Mouse (Mus musculus) bone marrow macrophage, adult 2 months (primary cell): ENCODE data around the gene Cpeb2. TPM values are rescaled to one million over a fixed set of nuclear protein-coding genes. Genes with fewer than 3 reads are reported as not detected.

Experiments
- H3K27ac ChIP-seq: 2 replicates; pipeline ENCODE4 v1.5.1; 2012; ENCODE audit warnings: low read depth, low read length; ENCODE audit not compliant: insufficient read depth
- H3K4me1 ChIP-seq: 2 replicates; pipeline ENCODE4 v1.6.1; 2012; ENCODE audit warnings: low read length; ENCODE audit not compliant: control insufficient read depth, insufficient read depth
- H3K4me3 ChIP-seq: 2 replicates; pipeline ENCODE4 v1.5.1; 2012; ENCODE audit warnings: mild to moderate bottlenecking, low read length, moderate library complexity; ENCODE audit not compliant: insufficient read depth
- CTCF ChIP-seq: IDR thresholded peaks from 2 replicates; pipeline ENCODE4 v1.5.1; 2012; ENCODE audit warnings: low read depth, mild to moderate bottlenecking, low read length, moderate library complexity
- POLR2A ChIP-seq: IDR thresholded peaks from 2 replicates; pipeline ENCODE4 v1.6.1; 2012; ENCODE audit warnings: mild to moderate bottlenecking, low read depth, low read length, borderline replicate concordance
- polyA plus RNA-seq: library from polyadenylated mRNA; stranded (reverse); fragments of >200 nt; gene quantifications from 2 replicates; pipeline ENCODE4 v1.2.4, GENCODE M21; 2012; ENCODE audit not compliant: missing spikeins, insufficient read depth, insufficient read length

The Cpeb2 gene
- polyA plus RNA-seq, 1 experiment, result 18.0 TPM

DNA sequence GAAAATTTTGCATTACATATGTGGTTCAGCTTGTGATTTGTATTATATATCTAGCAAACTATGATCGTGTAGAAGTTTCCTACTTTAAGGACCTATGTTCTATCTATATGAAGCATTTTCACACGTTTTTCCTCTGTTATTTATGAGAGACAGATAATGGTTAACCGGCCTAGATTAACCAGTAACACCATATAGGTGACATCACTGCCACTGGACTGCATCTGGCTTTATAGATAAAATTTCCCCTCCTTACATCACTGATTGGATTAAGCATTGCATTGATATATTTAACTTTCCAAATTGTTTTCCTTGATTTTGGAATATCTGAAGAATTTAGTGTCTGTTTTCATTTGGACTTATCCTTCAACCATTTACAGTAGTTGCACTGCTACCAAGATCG is 9.6 kb upstream of the Cpeb2 start:
- H3K4me1 ChIP-seq, result peaks cover 18% of the 10 kb centered on the region
- TF ChIP-seq POLR2A (no peak), CTCF (no peak)
- H3K4me3 ChIP-seq, result no peak overlapping the region
- H3K27ac ChIP-seq, result no peak overlapping the region

DNA sequence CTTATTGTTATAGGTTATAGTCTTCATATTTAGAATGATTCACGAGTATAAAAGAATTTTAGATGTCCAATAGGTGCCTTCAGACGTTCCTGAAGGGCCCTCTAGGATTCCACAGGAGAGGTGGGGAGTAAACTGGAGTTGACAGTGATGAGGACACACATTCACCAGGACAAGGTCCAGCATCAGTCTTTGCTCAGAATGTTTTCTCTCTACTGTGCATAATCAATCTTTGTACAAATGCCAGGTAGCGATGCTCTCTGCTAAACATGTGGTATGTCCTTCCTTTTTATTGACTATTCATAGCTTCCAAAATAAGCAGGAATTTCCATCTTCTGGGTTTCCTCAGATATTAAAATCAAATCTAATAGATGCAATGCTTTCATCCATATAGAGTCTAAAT is 8.7 kb upstream of the Cpeb2 start:
- Histone ChIP-seq H3K27ac (no peak overlapping the region), H3K4me1 (peaks cover 9% of the 10 kb centered on the region), H3K4me3 (no peak overlapping the region)
- TF ChIP-seq POLR2A (no peak), CTCF (no peak)

DNA sequence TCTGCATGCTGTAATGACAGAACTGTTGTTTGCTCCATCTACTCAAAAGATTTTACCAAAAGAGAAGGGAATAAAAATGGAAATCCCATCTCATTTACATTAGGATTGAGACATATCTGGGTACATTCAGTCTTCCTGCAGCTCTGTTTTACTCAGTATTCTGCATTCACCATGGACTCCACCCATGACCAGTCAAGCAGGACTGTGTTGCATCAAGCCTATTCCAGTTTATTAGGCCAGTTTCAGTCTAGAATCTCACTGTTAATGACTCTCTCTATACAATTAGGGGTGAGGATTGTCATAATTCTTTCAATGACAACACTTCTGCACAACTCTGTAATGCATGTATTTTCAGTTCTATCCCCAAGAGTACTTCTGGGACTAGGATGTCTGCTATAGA is 6.8 kb upstream of the Cpeb2 start:
- TF ChIP-seq POLR2A, result no peak
- TF ChIP-seq CTCF, result no peak
- Histone ChIP-seq H3K27ac (no peak overlapping the region), H3K4me3 (no peak overlapping the region), H3K4me1 (peaks cover 10% of the 10 kb centered on the region)

DNA sequence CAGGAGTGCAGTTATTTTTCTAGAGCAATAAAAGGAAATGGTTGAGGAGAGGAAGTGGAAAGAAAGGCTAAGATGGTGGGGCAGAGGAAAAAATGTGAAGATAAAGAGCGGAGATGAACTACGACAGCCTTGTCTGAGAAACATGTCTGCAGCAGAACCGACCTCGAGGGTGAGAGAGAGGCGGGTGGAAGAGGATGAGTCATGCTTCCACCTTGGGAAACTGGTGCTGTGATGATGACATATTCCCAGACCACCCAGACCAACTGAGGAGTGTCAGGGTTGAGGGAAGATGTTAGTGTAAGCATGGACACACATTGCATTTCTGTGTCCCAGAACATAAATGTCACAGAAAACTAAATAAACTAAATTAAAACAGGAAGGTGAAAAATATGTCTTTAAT is 5.4 kb upstream of the Cpeb2 start:
- Histone ChIP-seq H3K4me1 (peaks cover 13% of the 10 kb centered on the region), H3K4me3 (no peak overlapping the region), H3K27ac (no peak overlapping the region)
- TF ChIP-seq POLR2A (no peak), CTCF (no peak)

DNA sequence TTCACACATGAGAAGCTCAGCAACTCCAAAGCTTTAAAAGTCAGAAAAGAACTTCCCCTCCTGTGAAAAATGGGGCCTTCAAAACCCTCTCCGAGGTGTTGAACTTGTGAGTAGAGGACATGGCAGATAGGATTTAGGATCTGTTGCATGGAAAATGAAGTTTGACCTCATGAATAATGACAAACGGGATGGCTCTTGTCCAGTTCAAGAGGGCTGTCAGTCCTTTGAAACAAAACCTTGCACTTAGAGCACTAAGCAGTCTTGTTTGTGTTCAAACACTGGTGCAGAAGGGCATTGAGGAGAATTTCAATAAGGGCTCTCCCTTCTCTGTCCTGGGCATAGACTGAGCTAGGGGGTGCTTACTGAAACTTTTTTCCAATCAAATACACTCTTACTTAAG is 1.9 kb upstream of the Cpeb2 start:
- H3K4me3 ChIP-seq, result no peak overlapping the region
- TF ChIP-seq CTCF, result no peak
- no peak for TF ChIP-seq POLR2A
- no peak overlapping the region for H3K27ac ChIP-seq
- peaks cover 13% of the 10 kb centered on the region for H3K4me1 ChIP-seq

DNA sequence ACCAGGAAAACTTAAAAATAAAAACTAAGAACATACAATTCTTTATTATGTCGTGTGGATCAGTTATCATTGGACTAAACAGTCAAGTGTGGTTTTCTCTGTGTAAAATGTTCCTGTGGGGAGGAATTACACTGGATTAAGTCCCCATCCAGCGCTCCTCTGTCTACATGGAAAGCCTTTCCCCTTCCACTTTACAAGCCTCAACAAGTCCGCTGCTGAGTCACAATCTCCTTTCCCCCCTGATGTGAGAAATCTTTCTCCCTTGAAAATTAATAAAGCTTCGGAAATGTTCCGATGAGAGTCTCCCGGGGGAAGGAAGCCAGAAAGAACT is 856 bp upstream of the Cpeb2 start:
- TF ChIP-seq CTCF, result no peak
- TF ChIP-seq POLR2A, result no peak
- H3K27ac ChIP-seq, result peak overlapping the region; percentile 90
- peaks cover 13% of the 10 kb centered on the region for H3K4me1 ChIP-seq
- peak overlapping the region; percentile 92 for H3K4me3 ChIP-seq

DNA sequence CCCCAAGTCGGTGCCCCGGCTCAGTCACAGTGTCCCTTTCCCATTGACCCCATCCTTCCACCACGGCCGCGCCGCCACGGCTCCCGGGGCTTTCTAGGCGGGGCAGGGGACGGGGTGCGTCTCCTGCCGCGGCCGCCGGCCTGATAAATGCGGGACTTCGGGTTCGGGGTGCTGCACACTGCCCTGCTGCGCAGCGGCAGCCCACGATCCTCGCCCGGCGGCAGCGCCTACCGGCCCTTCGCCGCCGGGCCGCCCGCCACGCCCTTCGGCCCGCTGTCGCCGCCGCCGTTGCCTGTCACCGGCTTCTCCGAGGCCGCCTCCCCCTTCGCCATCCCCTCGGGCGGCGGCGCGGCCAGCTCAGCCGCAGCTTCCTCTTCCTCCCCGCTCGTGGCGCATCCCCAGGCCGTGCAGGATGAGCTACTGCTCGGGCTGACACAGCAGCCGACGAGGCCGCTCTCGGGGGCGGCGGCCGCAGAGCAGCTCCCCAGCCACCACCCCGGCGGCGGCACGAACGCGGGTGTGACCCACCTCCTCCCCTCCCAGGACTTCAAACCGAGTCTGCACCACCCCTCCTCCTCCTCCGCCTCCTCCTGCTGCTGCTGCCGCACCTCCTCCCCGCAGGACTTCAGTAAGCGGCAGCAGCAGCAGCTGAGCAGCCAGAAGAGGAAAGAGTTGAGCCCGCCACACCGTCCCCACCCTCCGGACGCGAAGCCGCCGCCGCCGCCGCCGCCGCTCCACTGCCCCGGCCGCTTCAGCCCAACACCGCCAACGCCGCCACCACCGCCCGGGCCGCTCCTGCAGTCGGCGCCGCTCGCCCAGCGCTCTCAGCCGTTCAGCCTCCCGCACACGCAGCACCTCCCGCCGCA is 579 bp downstream of the Cpeb2 start:
- Histone ChIP-seq H3K27ac (peak overlapping the region; percentile 99), H3K4me3 (peak overlapping the region; percentile 92), H3K4me1 (peaks cover 11% of the 10 kb centered on the region)
- TF ChIP-seq POLR2A, result no peak
- no peak for TF ChIP-seq CTCF

DNA sequence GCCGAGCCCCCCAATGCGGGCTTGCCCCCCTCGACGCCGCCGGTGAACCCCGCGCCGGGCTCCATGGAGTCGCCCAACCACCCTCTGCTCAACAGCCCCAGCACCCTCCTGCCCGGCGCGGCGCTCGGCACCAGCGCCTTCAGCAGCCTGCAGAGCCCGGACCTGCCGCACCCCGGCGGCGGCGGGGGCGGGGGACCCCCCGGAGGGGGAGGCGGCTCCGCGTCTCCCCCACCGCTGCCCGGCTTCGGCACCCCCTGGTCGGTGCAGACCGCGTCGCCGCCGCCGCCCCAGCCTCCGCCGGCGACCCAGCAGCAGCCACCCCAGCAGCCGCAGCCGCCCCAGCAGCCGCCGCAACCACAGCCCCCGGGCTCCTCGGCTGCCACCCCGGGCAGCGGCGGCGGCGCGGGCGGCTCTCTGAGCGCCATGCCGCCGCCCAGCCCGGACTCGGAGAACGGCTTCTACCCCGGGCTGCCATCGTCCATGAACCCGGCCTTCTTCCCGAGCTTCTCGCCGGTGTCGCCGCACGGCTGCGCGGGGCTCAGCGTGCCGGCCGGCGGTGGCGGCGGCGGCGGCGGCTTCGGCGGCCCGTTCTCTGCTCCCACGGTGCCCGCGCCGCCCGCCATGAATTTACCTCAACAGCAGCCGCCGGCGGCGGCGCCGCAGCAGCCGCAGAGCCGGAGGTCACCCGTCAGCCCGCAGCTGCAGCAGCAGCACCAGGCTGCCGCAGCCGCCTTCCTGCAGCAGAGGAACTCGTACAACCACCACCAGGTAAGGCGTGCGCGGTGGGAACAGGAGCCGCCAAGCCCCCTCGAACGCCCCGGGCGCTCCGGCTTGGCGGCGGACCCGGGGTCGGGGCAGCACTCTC is 1.6 kb downstream of the Cpeb2 start:
- peak overlapping the region; percentile 92 for H3K4me3 ChIP-seq
- peaks cover 13% of the 10 kb centered on the region for H3K4me1 ChIP-seq
- no peak for TF ChIP-seq POLR2A
- no peak for TF ChIP-seq CTCF
- peak overlapping the region; percentile 99 for H3K27ac ChIP-seq

DNA sequence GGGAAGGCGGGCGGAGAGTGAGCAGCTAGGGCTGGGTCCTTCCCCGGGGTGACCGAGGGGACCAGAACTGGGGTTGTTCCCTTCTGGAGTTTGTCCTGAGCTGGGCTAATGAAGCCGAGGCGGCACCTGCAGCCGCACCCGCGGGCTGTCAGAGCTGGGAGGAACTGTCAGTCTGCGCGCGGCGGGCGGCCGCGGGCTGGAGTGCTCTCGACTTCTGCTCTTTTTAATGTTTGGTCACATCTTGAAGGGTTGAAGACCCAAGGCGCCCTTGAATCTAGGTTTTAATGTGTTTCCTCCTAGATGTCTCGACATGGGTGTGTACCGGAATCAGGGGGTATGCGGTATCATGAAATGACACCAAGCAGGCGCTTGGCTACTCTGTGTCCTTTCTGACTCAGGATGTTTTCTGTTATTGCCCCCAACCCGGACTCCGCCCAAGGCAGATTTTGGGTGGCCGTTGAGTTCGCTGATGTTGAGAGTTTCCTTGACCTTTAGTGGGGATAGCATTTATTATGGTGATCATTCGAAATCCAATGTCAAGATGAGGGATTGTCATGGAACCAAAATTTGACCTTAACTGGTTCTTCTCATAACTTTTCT is 2.3 kb downstream of the Cpeb2 start:
- H3K4me1 ChIP-seq, result peaks cover 12% of the 10 kb centered on the region
- peak overlapping the region; percentile 92 for H3K4me3 ChIP-seq
- H3K27ac ChIP-seq, result peak overlapping the region; percentile 99
- TF ChIP-seq CTCF, result no peak
- TF ChIP-seq POLR2A, result no peak

DNA sequence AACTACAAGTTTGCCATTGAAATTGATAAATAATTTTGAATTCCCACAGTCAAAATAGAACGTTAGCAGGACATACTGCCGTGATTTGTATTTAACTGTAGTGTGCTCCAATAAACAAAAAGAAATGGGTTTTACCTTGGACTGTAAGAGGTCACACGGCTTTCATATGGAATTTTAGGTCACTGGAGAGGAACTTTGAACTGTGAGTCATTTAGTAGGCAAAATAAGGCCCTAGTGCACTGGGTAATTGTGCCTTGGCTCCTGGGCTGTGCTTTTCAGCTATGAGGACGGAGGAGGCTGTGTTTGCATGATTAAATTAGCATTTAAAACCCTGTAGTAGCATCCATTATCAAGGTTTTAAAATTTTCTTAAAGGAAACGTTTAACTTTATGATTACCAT is 3.0 kb downstream of the Cpeb2 start:
- peak overlapping the region; percentile 52 for H3K4me3 ChIP-seq
- peaks cover 12% of the 10 kb centered on the region for H3K4me1 ChIP-seq
- no peak overlapping the region for H3K27ac ChIP-seq
- TF ChIP-seq CTCF, result no peak
- TF ChIP-seq POLR2A, result no peak
